Mouse (Mus musculus): ENCODE data around the gene Pfkm. TPM values are rescaled to one million over a fixed set of nuclear protein-coding genes. Genes with fewer than 3 reads are reported as not detected.
A peak's percentile ranks its signal among the peaks of the same experiment; 100 is the strongest.

Gene Pfkm
- polyA plus RNA-seq, 1 experiment from 2014 or later: 108 TPM

GRCm38 (mm10) chr15:98066602-98067001, 25.8 kb upstream of the Pfkm start:
- no peak for ATAC-seq (ENCODE audit: insufficient number of reproducible peaks, insufficient read depth, low FRiP score, low read depth)
- H3K27ac ChIP-seq (replicated peaks in 1 of 2; ENCODE audit: control insufficient read depth in 1 of 2, insufficient read depth in 1 of 2, low read depth in 2 of 2, low read length in 2 of 2): no peak overlapping the region
- 87% methylated on average over 12 of the region's 12 CpGs for WGBS

GRCm38 (mm10) chr15:98067492-98067891, 24.9 kb upstream of the Pfkm start:
- no peak for ATAC-seq (ENCODE audit: insufficient number of reproducible peaks, insufficient read depth, low FRiP score, low read depth)
- Histone ChIP-seq H3K9me3 (ENCODE audit: control insufficient read depth, low read length) (no peaks in the 10 kb centered on the region), H3K4me2 (ENCODE audit: low read length) (no peak overlapping the region), H3K27ac (replicated peaks in 1 of 2; ENCODE audit: control insufficient read depth in 1 of 2, insufficient read depth in 1 of 2, low read depth in 2 of 2, low read length in 2 of 2) (no peak overlapping the region), H3K9ac (ENCODE audit: low read length) (no peak overlapping the region), H3K27me3 (ENCODE audit: control insufficient read depth, insufficient read depth, low read length) (no peaks in the 10 kb centered on the region), H3K36me3 (ENCODE audit: control insufficient read depth, insufficient read depth, low read length) (peaks cover 85% of the 10 kb centered on the region), H3K4me3 (ENCODE audit: control insufficient read depth in 1 of 2, insufficient read depth in 1 of 2, low read depth in 1 of 2, low read length in 2 of 2) (no peak overlapping the region), H3K4me1 (ENCODE audit: control insufficient read depth in 2 of 2, insufficient read depth in 2 of 2, low read length in 2 of 2) (no peaks in the 10 kb centered on the region)
- WGBS: 48% methylated on average over 3 of the region's 3 CpGs

More at GRCm38 (mm10) chr15:98066602-98067001, 25.8 kb upstream of the Pfkm start:
- Histone ChIP-seq H3K27me3 (ENCODE audit: control insufficient read depth, insufficient read depth, low read length) (no peaks in the 10 kb centered on the region), H3K4me1 (ENCODE audit: control insufficient read depth in 2 of 2, insufficient read depth in 2 of 2, low read length in 2 of 2) (no peaks in the 10 kb centered on the region), H3K9ac (ENCODE audit: low read length) (no peak overlapping the region), H3K4me2 (ENCODE audit: low read length) (no peak overlapping the region), H3K4me3 (ENCODE audit: control insufficient read depth in 1 of 2, insufficient read depth in 1 of 2, low read depth in 1 of 2, low read length in 2 of 2) (no peak overlapping the region), H3K9me3 (ENCODE audit: control insufficient read depth, low read length) (no peaks in the 10 kb centered on the region), H3K36me3 (ENCODE audit: control insufficient read depth, insufficient read depth, low read length) (peaks cover 86% of the 10 kb centered on the region)

- H3K27me3 ChIP-seq (ENCODE audit: control insufficient read depth, insufficient read depth, low read length): no peaks in the 10 kb centered on the region
- peaks cover 78% of the 10 kb centered on the region for H3K36me3 ChIP-seq (ENCODE audit: control insufficient read depth, insufficient read depth, low read length)
- WGBS: 81% methylated on average over 9 of the region's 9 CpGs
Measured at GRCm38 (mm10) chr15:98068506-98068905, 23.9 kb upstream of the Pfkm start.

GRCm38 (mm10) chr15:98069566-98070245, 22.7 kb upstream of the Pfkm start:
- H3K9me3 ChIP-seq (ENCODE audit: control insufficient read depth, low read length): no peaks in the 10 kb centered on the region
- no peak overlapping the region for H3K9ac ChIP-seq (ENCODE audit: low read length)
- H3K27me3 ChIP-seq (ENCODE audit: control insufficient read depth, insufficient read depth, low read length): no peaks in the 10 kb centered on the region
- H3K4me2 ChIP-seq (ENCODE audit: low read length): no peak overlapping the region
- no peak for ATAC-seq (ENCODE audit: insufficient number of reproducible peaks, insufficient read depth, low FRiP score, low read depth)
- H3K27ac ChIP-seq (replicated peaks in 1 of 2; ENCODE audit: control insufficient read depth in 1 of 2, insufficient read depth in 1 of 2, low read depth in 2 of 2, low read length in 2 of 2): no peak overlapping the region
- H3K36me3 ChIP-seq (ENCODE audit: control insufficient read depth, insufficient read depth, low read length): peaks cover 78% of the 10 kb centered on the region
- 83% methylated on average over 8 of the region's 8 CpGs for WGBS
- no peak overlapping the region for H3K4me3 ChIP-seq (ENCODE audit: control insufficient read depth in 1 of 2, insufficient read depth in 1 of 2, low read depth in 1 of 2, low read length in 2 of 2)
- H3K4me1 ChIP-seq (ENCODE audit: control insufficient read depth in 2 of 2, insufficient read depth in 2 of 2, low read length in 2 of 2): no peaks in the 10 kb centered on the region

More at GRCm38 (mm10) chr15:98068506-98068905, 23.9 kb upstream of the Pfkm start:
- H3K9ac ChIP-seq (ENCODE audit: low read length): no peak overlapping the region
- H3K9me3 ChIP-seq (ENCODE audit: control insufficient read depth, low read length): no peaks in the 10 kb centered on the region
- H3K4me1 ChIP-seq (ENCODE audit: control insufficient read depth in 2 of 2, insufficient read depth in 2 of 2, low read length in 2 of 2): no peaks in the 10 kb centered on the region
- no peak overlapping the region for H3K4me2 ChIP-seq (ENCODE audit: low read length)
- H3K4me3 ChIP-seq (ENCODE audit: control insufficient read depth in 1 of 2, insufficient read depth in 1 of 2, low read depth in 1 of 2, low read length in 2 of 2): no peak overlapping the region
- no peak overlapping the region for H3K27ac ChIP-seq (replicated peaks in 1 of 2; ENCODE audit: control insufficient read depth in 1 of 2, insufficient read depth in 1 of 2, low read depth in 2 of 2, low read length in 2 of 2)
- ATAC-seq (ENCODE audit: insufficient number of reproducible peaks, insufficient read depth, low FRiP score, low read depth): no peak

GRCm38 (mm10) chr15:98070376-98070775, 22.0 kb upstream of the Pfkm start:
- no peaks in the 10 kb centered on the region for H3K27me3 ChIP-seq (ENCODE audit: control insufficient read depth, insufficient read depth, low read length)
- no peak overlapping the region for H3K27ac ChIP-seq (replicated peaks in 1 of 2; ENCODE audit: control insufficient read depth in 1 of 2, insufficient read depth in 1 of 2, low read depth in 2 of 2, low read length in 2 of 2)
- WGBS: 82% methylated on average over 3 of the region's 3 CpGs
- H3K9me3 ChIP-seq (ENCODE audit: control insufficient read depth, low read length): no peaks in the 10 kb centered on the region
- no peak for ATAC-seq (ENCODE audit: insufficient number of reproducible peaks, insufficient read depth, low FRiP score, low read depth)
- no peak overlapping the region for H3K9ac ChIP-seq (ENCODE audit: low read length)
- H3K4me2 ChIP-seq (ENCODE audit: low read length): no peak overlapping the region
- no peak overlapping the region for H3K4me3 ChIP-seq (ENCODE audit: control insufficient read depth in 1 of 2, insufficient read depth in 1 of 2, low read depth in 1 of 2, low read length in 2 of 2)
- no peaks in the 10 kb centered on the region; a peak in 1 of 4 replicates for H3K4me1 ChIP-seq (ENCODE audit: control insufficient read depth in 2 of 2, insufficient read depth in 2 of 2, low read length in 2 of 2)
- peaks cover 79% of the 10 kb centered on the region for H3K36me3 ChIP-seq (ENCODE audit: control insufficient read depth, insufficient read depth, low read length)

- H3K4me2 ChIP-seq (ENCODE audit: low read length): no peak overlapping the region
- ATAC-seq (ENCODE audit: insufficient number of reproducible peaks, insufficient read depth, low FRiP score, low read depth): no peak
- peaks cover 89% of the 10 kb centered on the region for H3K36me3 ChIP-seq (ENCODE audit: control insufficient read depth, insufficient read depth, low read length)
- no peak overlapping the region for H3K9ac ChIP-seq (ENCODE audit: low read length)
- 73% methylated on average over 8 of the region's 8 CpGs for WGBS
- H3K4me3 ChIP-seq (ENCODE audit: control insufficient read depth in 1 of 2, insufficient read depth in 1 of 2, low read depth in 1 of 2, low read length in 2 of 2): no peak overlapping the region
- no peaks in the 10 kb centered on the region for H3K27me3 ChIP-seq (ENCODE audit: control insufficient read depth, insufficient read depth, low read length)
- H3K9me3 ChIP-seq (ENCODE audit: control insufficient read depth, low read length): no peaks in the 10 kb centered on the region
- H3K27ac ChIP-seq (replicated peaks in 1 of 2; ENCODE audit: control insufficient read depth in 1 of 2, insufficient read depth in 1 of 2, low read depth in 2 of 2, low read length in 2 of 2): no peak overlapping the region
- no peaks in the 10 kb centered on the region; a peak in 1 of 4 replicates for H3K4me1 ChIP-seq (ENCODE audit: control insufficient read depth in 2 of 2, insufficient read depth in 2 of 2, low read length in 2 of 2)
Measured at GRCm38 (mm10) chr15:98074521-98074920, 17.9 kb upstream of the Pfkm start.

GRCm38 (mm10) chr15:98075034-98075433, 17.4 kb upstream of the Pfkm start:
- ATAC-seq (ENCODE audit: insufficient number of reproducible peaks, insufficient read depth, low FRiP score, low read depth): no peak
- Histone ChIP-seq H3K36me3 (ENCODE audit: control insufficient read depth, insufficient read depth, low read length) (peaks cover 89% of the 10 kb centered on the region), H3K27me3 (ENCODE audit: control insufficient read depth, insufficient read depth, low read length) (no peaks in the 10 kb centered on the region), H3K9me3 (ENCODE audit: control insufficient read depth, low read length) (no peaks in the 10 kb centered on the region), H3K27ac (replicated peaks in 1 of 2; ENCODE audit: control insufficient read depth in 1 of 2, insufficient read depth in 1 of 2, low read depth in 2 of 2, low read length in 2 of 2) (peak overlapping the region in 1 of 2 experiments; percentile 45; a peak in 2 of 4 replicates), H3K4me2 (ENCODE audit: low read length) (no peak overlapping the region), H3K4me3 (ENCODE audit: control insufficient read depth in 1 of 2, insufficient read depth in 1 of 2, low read depth in 1 of 2, low read length in 2 of 2) (no peak overlapping the region), H3K4me1 (ENCODE audit: control insufficient read depth in 2 of 2, insufficient read depth in 2 of 2, low read length in 2 of 2) (no peaks in the 10 kb centered on the region; a peak in 1 of 4 replicates), H3K9ac (ENCODE audit: low read length) (no peak overlapping the region)
- 86% methylated on average over 16 of the region's 16 CpGs for WGBS

- H3K27me3 ChIP-seq (ENCODE audit: control insufficient read depth, insufficient read depth, low read length): no peaks in the 10 kb centered on the region
- H3K4me1 ChIP-seq (ENCODE audit: control insufficient read depth in 2 of 2, insufficient read depth in 2 of 2, low read length in 2 of 2): no peaks in the 10 kb centered on the region; a peak in 1 of 4 replicates
- no peak overlapping the region for H3K4me3 ChIP-seq (ENCODE audit: control insufficient read depth in 1 of 2, insufficient read depth in 1 of 2, low read depth in 1 of 2, low read length in 2 of 2)
- no peak overlapping the region for H3K27ac ChIP-seq (replicated peaks in 1 of 2; ENCODE audit: control insufficient read depth in 1 of 2, insufficient read depth in 1 of 2, low read depth in 2 of 2, low read length in 2 of 2)
- no peak overlapping the region for H3K4me2 ChIP-seq (ENCODE audit: low read length)
- no peak for ATAC-seq (ENCODE audit: insufficient number of reproducible peaks, insufficient read depth, low FRiP score, low read depth)
- peaks cover 86% of the 10 kb centered on the region for H3K36me3 ChIP-seq (ENCODE audit: control insufficient read depth, insufficient read depth, low read length)
- 86% methylated on average over 6 of the region's 6 CpGs for WGBS
- no peaks in the 10 kb centered on the region for H3K9me3 ChIP-seq (ENCODE audit: control insufficient read depth, low read length)
- no peak overlapping the region for H3K9ac ChIP-seq (ENCODE audit: low read length)
Measured at GRCm38 (mm10) chr15:98076901-98077300, 15.5 kb upstream of the Pfkm start.

All from heart, embryonic 14.5 days (tissue).